Mouse (Mus musculus) adrenal gland, postnatal 4 days (tissue): Measurements from ENCODE around the gene Gpr62. TPM values are rescaled to one million over a fixed set of nuclear protein-coding genes. Genes with fewer than 3 reads are reported as not detected.
"Not testable (repeated sequence)": the region's sequence is repeated elsewhere in the genome, so short reads cannot be mapped to it uniquely, and the experiment has no call there.

Source experiments
- DNase-seq, 2 experiments: peaks; one replicate each; pipeline ENCODE4 v3.0.0; 2021 to 2022; ENCODE audit warnings: low spot score in 2 of 2, mixed read lengths in 2 of 2
- long read RNA-seq, 2 experiments: library from polyadenylated mRNA; stranded (forward); transcript quantifications; one replicate each; pipeline ENCODE4 v2.0.0; 2021
- total RNA-seq, 2 experiments: library from RNA; stranded (reverse); gene quantifications; 2 replicates each; pipeline ENCODE4 v1.2.3; 2021

Gene Gpr62
- under 1 TPM; 0.40 to 0.67 TPM for total RNA-seq
- long read RNA-seq, experiment 1, result 0 reads
- long read RNA-seq, experiment 2, partial matches to known transcripts, result 0 of 1 reads
- long read RNA-seq, experiment 2, other reads (novel, unspliced or antisense), result 0 of 1 reads

- DNase-seq, result no peak
Observed at GRCm38 (mm10) chr9:106465571-106466200, at the start of gene Gpr62. TSS of gene Gpr62 (minus strand) at chr9:106465938.

DNA sequence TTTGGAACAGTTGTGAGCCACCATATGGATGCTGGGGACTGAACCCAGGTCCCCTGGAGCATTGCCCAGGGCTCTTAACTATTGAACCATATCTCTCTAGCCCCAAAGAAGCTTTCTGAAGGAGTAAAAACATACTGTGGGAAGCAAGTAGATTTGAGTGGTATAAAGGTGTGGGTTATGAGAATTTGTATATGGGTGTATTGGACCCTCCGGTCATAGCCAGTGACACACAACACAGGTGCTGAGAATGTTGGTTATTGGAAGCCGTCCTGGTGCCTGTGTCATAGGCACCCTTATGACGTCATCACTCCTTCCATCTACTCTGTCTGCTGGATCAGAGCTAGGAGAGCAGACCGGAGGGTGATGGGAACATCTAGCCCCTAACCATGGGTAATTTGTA lies 48.5 kb upstream of the Gpr62 start, which contains the start of gene Iqcf5:
Gene Iqcf5 (plus strand): TSS at position 301 of the 400 bp plus-strand sequence.
- no peak for DNase-seq

DNA sequence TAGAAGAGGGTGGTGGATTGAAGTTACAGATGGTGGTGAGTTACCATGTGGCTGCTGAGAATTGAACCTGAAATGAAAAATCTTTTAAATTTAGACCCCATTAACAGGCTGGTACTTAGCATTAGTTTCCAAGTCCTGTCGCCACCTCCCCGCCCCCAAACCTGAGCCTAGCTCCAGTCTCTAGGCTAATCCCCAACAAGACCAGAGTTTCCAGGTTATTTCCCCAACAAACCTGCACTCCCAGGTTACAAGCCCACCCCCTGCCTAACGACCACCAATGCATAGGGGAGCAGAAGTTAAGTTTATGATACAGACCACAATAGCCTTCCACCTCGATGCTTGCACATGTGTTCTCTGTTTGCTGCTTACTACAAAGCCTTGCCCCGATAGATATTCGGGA lies 47.8 kb upstream of the Gpr62 start:
- DNase-seq, result no peak

GRCm38 (mm10) chr9:106512729-106513450 lies 47.2 kb upstream of the Gpr62 start:
- no peak for DNase-seq

GRCm38 (mm10) chr9:106509356-106509755 lies 43.6 kb upstream of the Gpr62 start:
- DNase-seq, result no peak

- no peak for DNase-seq
Observed at GRCm38 (mm10) chr9:106504246-106504645, 38.5 kb upstream of the Gpr62 start.

- no peak for DNase-seq
Observed at GRCm38 (mm10) chr9:106501846-106502245, 36.1 kb upstream of the Gpr62 start.

DNA sequence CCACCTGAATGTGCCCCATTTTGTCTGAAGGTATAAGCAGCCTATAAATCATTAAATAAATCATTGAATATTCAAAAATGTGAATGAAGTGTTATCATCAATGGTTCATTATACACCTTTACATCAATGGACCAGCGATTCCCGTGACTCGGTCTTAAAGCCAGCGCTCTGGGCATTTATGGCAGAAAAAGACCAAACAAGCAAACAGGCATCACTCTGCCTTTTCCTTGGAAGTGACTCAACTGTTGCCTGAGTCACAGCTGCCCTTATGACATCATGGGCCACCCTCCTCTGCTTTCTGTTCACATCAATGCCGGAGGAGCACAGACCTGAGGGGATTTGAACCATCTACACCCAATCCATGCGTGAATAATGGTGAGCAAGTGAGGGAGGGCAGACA lies 33.9 kb upstream of the Gpr62 start, which contains the start of gene Iqcf1:
Gene Iqcf1 (plus strand): TSS at position 301 of the 400 bp plus-strand sequence.
- DNase-seq, result no peak

GRCm38 (mm10) chr9:106487602-106488001 lies 21.9 kb upstream of the Gpr62 start:
- not testable (repeated sequence) for DNase-seq

DNA sequence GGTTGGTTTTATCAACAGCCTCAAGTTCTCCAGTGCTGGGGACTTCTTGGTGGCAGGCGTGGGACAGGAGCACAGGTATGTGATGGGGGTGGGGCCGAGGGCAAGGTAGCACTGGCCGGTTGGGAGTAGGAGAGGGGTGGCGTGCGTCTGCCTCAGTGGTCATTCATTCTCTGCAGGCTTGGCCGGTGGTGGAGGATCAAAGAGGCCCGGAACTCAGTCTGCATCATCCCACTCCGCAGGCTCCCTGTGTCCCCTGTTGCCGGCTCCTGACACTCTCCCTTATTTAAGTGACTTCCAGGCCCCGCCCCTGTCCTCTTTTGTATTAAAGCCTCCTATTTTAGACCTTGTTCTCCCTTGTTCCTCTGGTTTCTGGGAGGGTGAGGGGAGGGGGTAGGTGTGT lies 19.3 kb upstream of the Gpr62 start:
- no peak for DNase-seq

DNA sequence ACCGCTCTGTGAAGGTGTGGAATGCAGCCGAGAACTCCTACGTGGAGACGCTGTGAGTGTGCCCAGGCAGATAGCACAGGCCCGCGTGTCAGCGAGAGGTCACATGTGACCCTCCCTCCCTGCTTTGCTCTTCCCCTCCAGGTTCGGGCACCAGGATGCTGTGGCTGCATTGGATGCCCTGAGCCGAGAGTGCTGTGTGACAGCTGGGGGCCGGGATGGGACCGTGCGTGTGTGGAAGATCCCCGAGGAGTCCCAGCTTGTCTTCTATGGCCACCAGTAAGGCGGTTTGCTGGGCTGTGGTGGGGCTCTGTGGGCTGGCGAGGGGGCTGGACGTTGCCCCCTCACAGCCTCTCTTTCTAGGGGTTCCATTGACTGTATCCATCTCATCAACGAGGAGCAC lies 17.9 kb upstream of the Gpr62 start:
- no peak for DNase-seq

DNA sequence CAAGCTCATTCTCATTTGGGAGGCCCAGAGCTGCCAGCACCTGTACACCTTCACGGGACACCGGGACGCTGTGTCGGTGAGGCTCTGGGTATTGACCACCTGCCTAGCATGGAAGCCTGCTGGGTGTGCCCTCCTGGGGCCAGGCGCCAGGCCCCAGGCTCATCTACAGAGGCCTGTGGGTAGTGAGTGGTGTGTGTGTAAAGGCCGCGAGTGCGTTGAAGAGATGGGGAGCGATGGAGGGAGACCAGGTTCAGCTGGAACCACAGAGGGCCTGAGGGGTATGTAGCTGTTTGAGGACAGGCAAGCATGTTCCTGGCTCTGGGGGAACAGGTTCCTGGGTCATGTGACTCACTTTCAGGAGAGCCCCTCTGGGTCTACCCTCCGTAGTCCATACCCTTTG lies 17.4 kb upstream of the Gpr62 start:
- DNase-seq, result no peak

GRCm38 (mm10) chr9:106482578-106483115 lies 16.9 kb upstream of the Gpr62 start:
- DNase-seq, result no peak

GRCm38 (mm10) chr9:106481676-106482075 lies 15.9 kb upstream of the Gpr62 start:
- DNase-seq, result no peak

DNA sequence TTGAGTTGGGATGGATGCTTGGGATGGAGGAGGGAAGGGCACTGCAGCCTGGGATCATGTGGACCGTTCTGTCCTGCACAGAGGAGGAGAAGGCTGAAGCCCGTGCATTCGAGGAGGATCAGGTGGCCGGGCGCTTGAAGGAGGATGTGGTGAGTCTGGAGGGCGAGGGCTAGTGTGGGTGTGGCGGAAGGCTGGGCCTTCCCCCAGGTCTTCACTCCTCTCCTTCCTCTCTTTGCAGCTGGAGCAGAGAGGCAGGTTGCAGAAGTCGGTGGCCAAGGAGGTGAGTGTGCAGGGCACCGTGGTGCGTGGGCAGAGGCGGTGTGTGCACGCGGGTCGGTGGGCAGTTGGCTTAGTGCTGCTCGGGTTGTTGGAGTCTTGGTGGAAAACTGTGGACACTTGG lies 15.3 kb upstream of the Gpr62 start:
- DNase-seq, result no peak

- DNase-seq, result no peak
Observed at GRCm38 (mm10) chr9:106480541-106480940, 14.8 kb upstream of the Gpr62 start.

- no peak for DNase-seq
Observed at GRCm38 (mm10) chr9:106478101-106478500, 12.4 kb upstream of the Gpr62 start.

DNA sequence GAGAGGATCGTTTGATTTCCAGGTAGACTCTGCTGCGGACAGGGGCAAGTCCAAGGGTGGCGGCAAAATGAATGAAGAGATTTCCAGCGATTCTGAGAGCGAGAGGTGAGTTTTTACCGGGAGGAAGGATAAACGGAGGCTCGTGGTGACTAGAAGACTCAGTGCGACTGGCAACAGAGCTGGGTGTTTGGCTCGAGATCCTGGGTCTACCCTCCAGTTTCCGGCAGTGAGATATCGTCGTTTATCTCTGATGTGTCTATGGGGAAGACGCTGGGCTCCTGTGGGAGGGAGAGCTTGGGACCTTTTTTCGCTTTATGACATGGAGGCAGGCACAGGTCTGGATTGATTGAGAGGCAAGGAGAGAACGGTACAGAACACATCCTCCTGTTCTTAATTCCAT lies 11.9 kb upstream of the Gpr62 start:
- DNase-seq, result no peak

- DNase-seq, result peak; percentile 87 to 97
Observed at GRCm38 (mm10) chr9:106476924-106477484, 11.3 kb upstream of the Gpr62 start, which contains the start of gene Parp3. TSS of gene Parp3 (minus strand) at chr9:106476949.

DNA sequence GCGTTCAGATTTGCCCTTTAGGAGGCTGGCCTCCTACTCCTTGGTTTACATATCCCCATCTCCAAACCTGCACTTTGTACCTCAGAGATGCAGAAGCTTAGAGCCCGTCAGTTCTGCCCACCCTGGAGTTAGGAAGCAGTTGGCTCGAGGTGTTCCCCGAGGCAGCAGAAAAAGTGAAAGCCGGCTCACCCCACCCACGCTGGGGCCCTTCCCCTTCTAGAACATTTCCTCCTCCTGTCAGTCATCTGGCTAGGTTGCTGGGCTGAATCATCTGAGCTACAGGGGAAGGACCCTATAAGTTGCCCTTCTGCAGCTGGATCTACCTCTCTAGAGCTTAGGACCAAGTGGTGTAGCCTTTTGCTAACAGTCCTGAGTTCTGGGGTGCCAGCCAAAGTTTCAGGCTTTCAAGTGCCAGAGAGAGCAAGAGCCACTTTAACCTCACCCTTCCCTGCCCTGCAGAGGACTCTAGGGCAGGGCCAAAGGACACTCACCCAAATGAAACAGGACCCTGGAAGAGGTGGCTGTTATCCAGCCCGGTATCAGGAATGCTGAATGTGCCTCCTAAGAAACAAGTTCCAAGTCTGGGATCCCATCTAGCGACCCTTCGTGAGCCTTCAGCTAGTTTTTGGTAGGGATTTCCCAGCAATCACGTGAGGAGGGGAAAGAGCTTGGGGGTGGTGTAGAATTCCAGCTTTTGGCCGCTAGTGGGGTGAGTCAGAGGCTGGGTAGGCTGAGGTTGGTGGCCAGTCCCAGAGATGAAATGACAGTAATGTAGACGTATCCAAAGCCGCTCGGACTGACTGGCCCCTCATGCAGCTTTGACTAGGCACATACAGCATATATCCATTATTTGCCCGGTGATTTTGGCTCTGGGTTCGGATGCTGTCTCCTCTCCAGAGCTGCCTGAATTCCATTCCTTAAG lies 10.5 kb upstream of the Gpr62 start:
- DNase-seq, result no peak

DNA sequence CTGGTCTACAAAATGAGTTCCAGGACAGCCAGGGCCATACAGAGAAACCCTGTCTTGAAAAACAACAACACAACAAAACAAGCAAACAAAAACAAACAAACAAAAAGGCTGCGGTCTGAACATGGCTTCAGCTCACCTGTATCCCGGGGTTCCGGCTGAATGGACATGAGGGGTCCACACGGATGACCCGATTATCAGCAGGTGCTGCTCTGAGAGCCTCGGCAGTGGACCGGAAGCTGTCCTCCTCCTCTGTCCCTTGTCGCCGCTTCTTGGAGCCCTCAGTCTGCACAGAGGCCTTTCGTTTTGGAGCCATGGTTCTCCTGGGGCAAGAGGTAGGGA lies 9.9 kb upstream of the Gpr62 start, which contains the start of gene Rrp9:
Gene Rrp9 (plus strand): TSS at position 301 of the 339 bp plus-strand sequence.
- DNase-seq, result no peak
